Mouse (Mus musculus) frontal cortex, postnatal 25 days (tissue): ENCODE results near the gene Gbx2.

Source experiments
- DNase-seq, 2 experiments: peaks; one replicate each; pipeline ENCODE4 v3.0.0; 2022; ENCODE audit warnings: low spot score in 2 of 2

Gbx2 gene

DNA sequence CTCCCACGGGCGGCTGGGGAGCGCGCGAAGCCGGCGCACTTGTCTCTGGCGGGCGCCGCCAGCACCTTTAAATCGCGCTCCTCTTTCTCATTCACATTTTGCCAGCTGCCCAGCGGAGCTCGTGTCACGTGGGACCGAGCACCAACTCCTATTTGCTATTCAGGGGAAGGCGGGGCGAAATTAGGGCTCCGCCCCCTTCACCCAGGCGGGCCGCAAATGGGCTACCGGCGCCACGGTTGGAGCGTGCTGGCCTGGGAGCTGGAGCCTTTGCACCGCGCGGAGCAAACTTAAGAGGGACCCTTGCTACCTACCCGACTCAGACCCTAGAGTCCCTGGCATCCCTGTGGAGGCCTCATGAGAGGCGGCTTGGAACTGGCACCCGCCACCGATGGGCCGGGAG is at the start of gene Gbx2:
Gene Gbx2, minus strand, starts transcription at position 60 of the 400 bp plus-strand sequence.
- DNase-seq = no peak

DNA sequence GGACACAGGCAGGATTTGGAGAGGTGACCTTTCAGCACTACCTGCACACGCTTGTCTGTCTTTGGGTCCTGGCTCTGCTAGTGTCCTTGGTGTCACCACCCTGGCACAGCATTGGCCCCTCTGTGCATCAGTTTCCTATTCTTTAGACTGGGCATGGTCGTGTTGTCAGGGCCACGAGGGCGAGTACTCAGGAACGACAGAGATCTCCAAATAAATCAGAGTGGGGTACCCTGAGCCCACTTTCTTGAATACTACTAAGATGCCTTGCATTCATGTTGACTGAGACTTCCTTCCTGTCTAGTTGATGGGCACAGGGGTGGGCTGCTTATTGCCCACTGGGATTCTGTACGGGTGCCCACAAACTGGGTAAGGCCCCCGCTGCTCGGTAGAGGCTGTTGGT is 46.3 kb upstream of the Gbx2 start:
- no peak for DNase-seq

DNA sequence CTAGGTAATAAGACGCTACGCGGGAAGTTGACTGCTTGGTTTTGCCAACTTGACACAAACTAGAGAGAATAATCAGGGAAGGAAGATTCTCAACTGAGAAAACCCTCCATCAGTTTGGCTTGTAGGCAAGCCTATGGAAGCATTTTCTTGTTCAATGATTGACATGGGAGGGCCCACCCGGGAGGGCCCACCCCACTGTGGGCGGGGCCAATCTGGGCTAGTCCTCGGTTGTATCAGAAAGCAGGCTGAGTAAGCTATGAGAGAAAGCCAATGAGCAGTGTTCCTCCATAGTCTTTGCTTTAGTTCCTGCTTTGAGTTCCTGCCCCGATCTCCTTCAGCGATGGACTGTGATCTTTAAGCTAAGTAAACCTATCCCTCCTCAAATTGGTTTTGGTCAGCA is 45.4 kb upstream of the Gbx2 start:
- DNase-seq = no peak

DNA sequence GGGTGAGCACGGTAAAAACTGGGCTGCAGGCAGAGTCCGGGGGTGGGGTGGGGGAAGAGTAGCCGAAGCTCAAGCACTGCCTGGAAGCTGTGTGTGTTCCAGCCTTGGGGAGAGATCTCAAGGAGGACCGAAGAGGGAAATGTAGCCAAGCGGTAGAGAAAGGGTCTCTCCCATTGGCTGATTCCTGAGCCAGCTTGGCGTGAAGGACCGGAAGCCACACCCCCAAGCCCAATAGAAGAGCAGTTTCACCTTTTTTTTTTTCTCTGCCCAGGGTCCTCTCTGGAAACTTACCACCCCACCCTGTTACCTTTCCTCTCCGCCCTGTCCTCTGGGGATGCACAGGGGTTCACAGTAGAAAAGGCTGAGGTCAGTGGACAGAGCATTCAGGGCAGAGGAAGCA is 43.6 kb upstream of the Gbx2 start:
- DNase-seq = no peak

DNA sequence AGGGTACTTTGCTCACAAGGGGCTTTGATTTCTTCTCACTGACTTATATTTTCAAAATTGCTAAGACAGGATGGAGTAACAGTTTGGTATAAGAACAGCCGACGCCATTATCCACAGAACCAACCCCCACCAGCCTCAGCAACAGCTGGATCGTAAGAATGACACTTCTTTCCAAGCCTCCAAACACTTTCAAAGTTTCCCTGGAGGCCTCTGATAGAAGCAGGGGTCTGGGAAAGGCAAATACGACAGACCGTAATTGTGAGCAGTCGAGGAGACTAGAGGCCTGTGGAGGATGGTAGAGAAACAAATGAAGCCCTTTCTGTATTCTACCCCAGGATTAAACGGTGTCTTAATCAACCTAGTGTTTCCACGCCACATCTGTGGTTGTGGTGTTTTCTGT is 40.9 kb upstream of the Gbx2 start:
- no peak for DNase-seq

DNA sequence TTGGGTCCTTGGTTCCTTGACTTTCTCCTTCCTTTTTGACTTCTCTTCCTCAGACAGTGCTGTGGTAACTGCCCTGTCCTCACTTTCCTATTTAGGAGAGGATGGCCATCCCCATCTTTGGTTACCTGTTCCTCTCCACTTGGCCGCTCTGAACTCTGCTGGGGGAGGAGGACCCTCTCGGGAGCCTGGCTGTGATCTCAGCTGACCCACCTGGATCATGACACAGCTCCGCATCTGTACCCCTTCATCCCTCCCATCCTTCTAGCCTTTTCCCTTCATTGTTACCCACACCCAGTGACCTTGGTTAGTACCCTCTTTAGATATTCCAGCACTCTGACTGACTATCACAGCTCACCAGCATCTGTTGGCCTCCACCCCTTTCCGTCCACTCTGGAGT is 38.7 kb upstream of the Gbx2 start:
- DNase-seq = no peak

DNA sequence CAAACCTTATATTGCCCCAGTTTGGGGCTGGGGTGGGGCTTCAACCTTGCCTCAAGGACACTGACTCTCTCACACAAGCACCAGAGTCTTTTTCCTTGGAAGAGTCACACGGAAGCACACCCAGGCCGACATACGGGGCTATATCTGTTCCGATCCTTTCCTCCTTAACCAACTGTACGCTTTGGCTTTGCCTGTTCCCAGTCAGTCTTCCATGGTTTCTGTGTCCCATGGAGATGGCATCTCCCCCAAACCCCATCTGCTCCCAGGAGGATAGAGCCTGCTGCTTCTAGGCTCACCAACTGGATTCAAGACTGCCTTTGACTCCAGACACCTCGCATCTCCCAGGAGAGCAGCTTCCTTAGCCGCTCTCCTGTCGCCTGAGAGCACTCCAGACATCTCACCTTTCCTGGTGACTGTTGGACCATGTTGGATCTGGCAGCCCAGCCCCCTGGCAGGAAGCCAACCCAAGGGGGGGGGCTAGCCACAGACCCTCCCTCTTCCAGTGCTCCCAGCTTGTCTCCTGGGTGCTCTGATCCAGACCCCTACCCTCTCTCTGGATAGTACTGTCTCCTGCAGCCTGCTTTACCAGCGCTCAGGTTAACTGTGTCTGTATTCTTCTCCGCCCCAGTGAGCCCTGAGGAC is 38.2 kb upstream of the Gbx2 start:
- no peak for DNase-seq

DNA sequence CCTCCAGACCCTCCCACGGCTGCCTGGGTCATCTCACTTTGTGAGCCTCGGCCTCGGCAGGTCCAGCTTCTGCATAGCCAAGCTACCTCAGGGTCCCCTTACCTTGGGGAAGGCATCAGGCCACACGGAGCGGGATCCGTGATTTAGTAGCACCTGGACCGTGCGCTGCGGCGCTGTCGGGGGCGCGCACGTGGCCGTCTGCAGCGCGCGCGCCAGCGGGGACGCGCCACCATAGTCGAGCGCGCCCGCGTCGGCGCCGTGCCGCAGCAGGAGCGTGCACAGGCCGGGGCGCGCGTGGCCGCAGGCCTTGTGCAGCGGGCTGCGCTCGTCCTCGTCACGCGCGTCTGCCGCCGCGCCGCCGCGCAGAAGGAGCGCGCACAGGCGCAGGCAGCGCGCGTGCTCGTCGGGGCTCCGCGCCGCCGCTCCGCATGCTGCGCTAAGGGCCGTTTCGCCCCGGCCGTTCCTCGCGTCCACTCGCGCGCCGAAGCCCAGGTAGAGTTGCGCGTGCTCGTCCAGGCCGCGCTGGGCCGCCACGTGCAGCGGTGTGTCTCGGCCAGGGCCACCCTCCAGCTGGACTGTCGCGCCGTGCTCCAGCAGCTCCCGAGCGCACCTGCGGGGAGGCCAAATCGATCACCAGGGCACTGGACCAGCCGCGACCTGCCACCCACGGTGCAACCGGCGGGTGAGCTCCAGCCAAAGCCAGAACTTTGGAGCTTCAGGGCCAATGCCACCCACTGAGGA is 37.3 kb upstream of the Gbx2 start:
- peak; percentile 16 to 29 for DNase-seq

DNA sequence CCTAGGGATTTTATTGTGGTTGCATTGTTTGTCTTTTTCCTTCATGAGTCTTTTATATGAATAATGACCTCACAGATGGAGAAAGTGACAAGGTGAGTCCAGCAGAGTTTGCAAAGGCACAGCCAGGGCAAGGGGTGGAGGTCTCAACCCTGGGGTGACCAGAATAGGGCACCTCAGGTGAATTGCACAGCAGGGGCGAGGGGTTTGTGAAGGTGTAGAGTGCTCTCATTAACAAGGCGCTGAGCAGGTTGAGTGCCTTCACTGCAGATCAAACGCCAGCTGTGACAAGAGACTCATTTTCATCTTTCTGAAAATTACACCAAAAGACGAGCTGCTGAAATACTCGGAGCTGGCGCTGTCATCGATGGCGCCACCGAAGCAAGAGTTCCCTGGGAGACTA is 36.6 kb upstream of the Gbx2 start:
- DNase-seq = no peak

DNA sequence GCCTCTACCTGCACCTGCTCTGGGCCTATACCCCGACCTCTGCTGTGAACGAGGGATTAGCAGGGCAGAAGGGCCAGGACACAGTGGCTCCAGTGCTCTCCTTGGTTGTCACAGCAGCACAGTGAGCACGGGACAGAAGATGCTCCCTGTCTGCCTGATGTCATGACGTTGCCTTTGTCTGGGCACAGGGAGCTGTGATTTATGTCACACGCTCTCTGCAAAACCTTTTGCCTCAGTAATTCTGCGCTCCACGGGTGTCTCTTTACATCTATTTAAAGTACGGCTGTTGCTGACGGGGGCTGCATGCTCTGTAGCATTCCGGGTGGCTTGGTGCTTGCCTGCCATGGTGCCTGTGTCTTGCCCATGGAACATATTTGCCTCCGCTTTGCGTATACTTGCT is 33.4 kb upstream of the Gbx2 start:
- no peak for DNase-seq

DNA sequence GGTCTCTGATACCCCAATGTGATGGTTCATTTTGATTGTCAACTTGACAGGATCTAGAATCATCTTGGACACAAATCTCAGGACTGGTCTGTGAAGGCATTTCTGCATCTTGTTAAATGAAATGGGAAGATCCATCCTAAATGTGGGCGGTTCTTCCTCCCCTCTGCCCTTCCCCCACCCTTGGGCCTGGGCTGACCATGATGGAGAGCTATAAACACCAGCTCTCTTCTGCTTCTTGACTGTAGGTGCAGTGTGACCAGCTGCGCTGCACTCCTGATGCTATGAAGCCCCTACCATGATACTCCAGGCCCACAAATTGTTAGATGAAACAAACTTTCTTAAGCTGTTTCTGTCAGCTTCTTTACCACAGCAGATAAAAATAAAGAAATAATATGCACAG is 32.3 kb upstream of the Gbx2 start:
- DNase-seq = no peak

DNA sequence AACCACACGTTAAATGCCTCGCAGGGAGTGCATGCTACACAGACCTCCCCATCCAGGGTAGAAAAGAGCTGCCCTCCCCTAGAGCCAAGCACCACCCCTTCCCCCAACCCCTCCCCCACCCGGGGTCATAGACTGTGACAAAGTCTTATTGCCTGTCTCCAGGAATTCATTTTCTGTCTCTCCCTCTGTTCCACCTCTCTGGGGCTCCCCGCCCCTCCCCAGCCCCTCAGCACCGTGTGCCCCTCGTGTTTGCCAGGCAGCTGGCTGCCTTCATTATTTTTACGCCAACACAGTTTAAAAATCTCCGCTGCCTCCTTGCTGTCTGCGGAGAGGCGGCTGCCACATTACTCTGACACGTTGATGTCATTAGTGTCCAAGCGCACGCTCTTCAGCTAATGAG is 31.1 kb upstream of the Gbx2 start:
- no peak for DNase-seq

DNA sequence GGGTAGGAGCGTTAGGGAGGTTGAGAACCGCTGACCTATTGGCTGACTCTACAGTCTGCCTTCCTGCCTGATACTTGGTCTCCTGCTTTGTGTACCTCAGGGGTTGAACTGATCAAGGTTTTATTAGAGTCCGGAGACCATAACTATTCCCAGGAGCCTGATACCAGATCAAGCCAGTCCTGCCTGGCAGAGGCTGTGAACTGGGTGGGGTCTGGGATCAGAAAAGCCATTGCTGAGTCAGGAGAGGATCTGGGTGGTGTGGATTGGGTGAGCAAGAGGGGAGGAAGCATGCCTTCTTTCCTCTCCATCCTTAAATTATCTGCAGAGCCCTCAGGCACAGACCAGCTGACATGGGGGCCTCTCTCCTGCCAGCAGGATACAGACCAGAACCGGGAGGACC is 28.4 kb upstream of the Gbx2 start:
- no peak for DNase-seq

DNA sequence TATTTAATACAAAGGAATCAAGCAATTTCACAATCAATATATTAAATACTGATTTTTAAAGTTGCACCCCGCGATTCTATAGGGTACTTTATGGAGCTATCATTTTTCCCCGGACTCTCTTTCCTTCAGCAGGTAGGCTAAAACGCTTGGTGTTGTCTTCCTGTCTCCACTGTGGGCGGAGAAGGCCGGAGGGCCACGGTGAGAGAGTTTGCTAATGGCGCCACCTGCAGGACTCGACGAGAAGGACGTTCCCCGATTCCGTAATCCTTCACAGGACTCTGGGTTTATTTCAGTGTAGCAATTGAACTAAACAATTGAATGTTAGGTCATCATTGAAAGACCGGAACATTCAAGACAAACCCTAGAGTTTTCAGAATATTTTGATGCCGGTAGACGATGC is 12.2 kb upstream of the Gbx2 start:
- DNase-seq = peak in 1 of 2 experiments; percentile 60

DNA sequence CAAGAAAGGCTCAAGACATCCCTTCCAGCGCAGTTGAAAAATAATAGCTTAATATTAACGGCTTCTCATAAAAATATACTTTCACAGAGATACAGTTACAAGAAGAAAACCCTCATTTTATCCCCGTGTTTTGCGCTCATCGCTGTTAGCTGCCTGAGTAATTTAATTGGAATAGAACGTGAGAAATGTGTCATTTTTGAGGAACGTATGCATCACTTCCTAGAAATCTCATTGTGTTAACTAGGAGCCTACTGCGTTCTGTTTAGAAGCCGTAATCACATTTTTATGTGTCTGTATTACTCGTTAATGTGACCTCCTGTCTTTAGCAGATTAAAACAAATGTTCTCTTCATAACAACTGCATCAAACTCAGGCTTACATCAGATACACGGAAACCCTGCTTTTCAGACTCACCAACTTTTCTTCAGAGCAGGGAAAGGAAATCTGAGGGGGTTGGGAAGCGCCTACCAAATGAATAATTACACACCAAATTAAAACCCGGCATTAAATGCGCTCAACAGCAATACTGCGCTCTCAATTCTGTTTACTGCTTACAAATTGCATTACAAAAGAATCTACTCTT is 11.5 kb upstream of the Gbx2 start:
- DNase-seq = no peak

DNA sequence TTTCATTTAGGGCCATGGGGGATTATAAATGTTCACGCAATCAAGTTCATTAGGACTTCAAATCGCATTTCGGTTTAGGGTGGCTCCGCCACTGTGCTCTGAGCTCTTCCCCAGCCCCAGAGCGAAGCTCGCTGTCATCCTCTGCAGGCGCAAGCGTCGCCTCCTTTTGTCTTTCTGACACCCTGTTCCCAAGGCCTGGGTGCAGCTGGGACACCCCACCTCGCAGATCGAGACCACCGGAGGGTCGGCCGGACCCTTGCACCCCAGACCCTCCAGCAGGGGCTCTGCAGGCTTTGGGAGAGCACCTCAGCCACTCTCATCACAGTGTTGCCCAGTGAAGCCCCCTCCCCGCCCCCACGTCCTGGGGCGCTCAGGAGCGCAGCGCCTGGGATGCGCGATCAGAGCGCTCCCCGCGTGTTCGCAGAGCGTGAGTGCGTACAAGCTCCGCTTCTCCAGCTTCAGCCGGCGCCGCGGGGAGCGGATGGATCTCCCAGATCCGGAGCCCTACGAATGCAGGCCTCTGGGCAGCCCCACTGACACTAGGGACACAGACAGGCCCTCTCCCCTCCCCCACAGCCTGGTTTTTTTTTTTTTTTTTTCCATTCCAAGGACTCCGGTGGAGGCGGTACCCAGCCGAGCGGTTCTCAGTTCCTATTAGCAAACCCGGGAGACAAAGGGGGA is 10.9 kb upstream of the Gbx2 start:
- no peak for DNase-seq

DNA sequence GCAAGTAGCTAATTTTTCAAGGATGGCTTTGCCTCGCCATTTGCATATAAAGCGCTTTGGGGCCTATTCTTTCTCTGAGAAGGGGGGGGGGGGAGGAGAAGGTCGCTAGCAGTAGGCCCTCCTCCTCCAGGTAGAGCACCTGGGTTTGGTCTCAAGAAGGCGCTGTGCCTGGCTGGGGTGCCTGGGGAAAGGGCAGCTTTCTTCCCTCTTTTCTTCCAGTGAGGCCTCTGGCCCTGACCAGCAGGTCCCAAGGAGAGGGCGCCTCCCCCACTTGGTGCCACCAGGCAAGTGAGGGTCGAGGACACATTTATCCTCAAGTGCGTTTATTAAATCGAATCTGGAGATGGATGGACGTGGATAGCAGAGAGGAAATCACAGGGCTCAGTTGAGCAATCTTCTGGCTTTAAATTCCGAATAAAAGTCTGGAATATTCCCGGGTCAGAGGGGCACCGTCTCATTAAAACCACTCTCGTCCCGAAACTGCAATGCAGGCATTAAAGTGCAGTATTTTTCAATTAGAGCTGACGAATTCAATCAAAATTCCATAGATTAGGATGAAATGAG is 10.1 kb upstream of the Gbx2 start:
- no peak for DNase-seq

DNA sequence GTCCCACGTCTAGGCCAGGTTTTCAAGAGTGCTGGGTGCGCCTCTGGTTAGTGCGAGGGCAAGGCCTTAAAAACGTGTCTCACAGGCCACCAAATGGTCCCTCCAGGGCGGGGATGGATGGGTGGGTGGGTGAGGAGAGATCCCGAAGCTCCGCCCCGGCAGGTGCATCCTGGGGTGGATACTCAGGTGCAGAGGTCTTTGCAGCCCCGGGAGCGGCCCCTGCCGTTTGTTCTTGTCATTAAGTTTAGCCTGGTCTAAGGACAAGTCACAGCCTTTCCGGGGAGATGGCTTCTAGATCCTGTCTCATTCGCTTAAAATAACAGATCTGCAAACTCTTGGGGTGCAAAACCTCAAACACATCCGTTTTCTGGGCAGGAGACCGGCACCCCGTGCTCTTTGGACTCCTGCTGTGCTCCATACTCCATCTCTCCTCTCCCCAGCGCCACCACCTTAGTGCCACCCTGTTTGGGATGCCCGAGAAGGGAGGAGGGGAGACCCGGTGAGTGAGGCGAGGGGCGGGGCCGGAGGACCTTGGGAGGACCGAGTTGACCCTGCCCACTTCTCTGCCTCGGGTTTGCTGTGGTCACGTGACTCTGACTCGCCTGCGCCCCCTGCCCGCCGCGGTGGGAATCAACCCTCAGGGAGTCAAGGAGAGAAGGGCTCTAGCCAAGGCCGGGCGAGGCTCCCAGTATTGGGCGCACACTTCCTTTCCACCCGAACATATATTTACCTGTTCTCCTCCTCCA is 9.2 kb upstream of the Gbx2 start:
- peak in 1 of 2 experiments; percentile 35 for DNase-seq

DNA sequence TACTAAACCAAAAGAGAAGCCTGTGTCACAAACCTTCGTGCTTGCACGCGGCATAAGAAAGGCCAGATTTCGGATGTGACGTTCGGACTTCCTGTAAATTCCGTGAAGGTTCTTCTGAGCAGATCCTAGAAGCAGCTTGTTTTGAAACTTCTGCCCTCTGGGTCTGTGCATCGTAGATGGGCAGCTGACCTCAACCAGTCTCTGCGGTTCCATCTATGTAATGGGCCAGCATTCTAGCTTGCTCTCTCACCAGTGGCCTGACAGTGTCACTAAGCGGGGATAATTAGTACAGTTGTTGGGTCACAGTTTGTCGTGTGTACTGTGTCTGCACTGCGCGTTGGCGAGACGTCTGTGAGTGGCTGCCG is 8.6 kb upstream of the Gbx2 start:
- no peak for DNase-seq

DNA sequence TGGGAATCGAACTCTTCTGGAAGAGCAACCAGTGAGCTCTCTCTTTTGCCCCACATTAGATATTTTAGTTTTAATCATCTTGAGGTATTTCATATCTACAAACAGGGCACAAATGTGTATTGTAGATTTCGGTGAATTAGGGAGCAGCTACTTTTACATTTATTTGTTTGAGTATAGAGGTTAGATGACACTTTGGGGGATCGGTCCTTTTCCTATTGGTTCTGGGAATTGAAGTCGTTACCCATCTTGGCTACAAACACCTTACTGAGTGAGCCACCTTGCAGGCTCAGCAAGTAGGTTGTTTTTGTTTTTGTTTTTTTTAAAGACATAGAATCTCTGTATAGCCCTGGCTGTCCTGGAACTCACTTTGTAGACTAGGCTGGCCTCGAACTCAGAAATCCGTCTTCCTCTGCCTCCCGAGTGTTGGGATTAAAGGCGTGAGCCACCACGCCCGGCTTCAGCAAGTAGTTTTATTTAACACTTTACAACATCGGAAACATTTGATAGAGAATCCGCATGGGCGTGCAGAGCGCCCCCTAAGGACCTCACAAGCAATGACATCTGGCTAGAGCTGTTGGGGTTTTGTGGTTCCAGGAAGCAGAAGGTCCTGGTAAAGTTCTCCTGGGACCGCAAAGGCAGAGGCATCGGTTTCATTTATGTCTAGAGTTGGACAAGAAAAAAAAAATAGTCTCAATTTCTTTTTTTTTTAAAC is 8.1 kb upstream of the Gbx2 start:
- DNase-seq = no peak
